Comparison of ENCODE assay signal across 21 mouse cellular contexts in the genomic region with DNA sequence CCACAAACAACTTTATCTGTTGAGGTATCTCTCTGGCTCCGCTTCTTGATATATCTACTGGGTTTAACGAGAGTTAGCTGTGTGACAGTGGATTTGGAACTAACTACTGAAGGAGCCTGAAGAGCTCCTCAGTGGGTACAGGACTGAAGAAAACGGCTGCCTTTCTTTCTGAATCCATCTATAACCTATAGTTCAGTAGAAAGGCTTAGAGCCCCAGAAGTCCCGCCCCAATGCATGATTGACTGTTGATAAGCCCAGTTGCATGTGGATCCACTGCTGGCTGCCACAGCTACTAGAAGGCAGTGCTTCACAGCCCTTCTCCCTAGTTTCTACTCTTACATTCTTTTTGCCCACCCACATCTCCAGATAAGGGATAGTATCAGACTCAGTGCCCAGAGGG. TPM values are rescaled to one million over a fixed set of nuclear protein-coding genes. Genes with fewer than 3 reads are reported as not detected.
DNase-seq lines count a peak whose midpoint lies in the region; ATAC-seq lines count a peak whose summit lies in the region.
"Had no signal": no experiment of that assay in that cellular context is flagged by ENCODE, and none has a peak within 500 bp of the region (broad histone marks: within the 10 kb centered on the region; RNA-seq: fewer than 3 reads in every experiment).

No protein-coding gene starts in this region.

- ATAC-seq in midbrain, embryonic 14.5 days (ENCODE audit: low FRiP score, low TSS enrichment), result no peak
- no peak for ATAC-seq in midbrain, embryonic 11.5 days (ENCODE audit: low FRiP score)
- ATAC-seq: forebrain, embryonic 16.5 days; midbrain, embryonic 15.5 days had no signal

- H3K4me1 ChIP-seq in midbrain, embryonic 14.5 days (ENCODE audit: control insufficient read depth, insufficient read depth, low read length), result no peaks in the 10 kb centered on the region
- no peaks in the 10 kb centered on the region for H3K4me1 ChIP-seq in midbrain, embryonic 11.5 days (ENCODE audit: control insufficient read depth, insufficient read depth, low read length)
- H3K4me1 ChIP-seq: midbrain, embryonic 15.5 days had no signal

- no peak overlapping the region for H3K9ac ChIP-seq in midbrain, embryonic 14.5 days (replicated peaks; ENCODE audit: low read length)
- no peak overlapping the region for H3K9ac ChIP-seq in midbrain, embryonic 11.5 days (ENCODE audit: low read length)
- H3K9ac ChIP-seq: midbrain, embryonic 15.5 days had no signal

- no peak overlapping the region for H3K27ac ChIP-seq in midbrain, embryonic 14.5 days (replicated peaks; ENCODE audit: low read depth, low read length)
- no peak overlapping the region for H3K27ac ChIP-seq in midbrain, embryonic 11.5 days (ENCODE audit: low read depth, low read length)
- H3K27ac ChIP-seq: macrophage; midbrain, embryonic 15.5 days had no signal

- WGBS in midbrain, embryonic 14.5 days, result 74% methylated on average over 4 of the region's 4 CpGs
- 80% methylated on average over 4 of the region's 4 CpGs for WGBS in midbrain, embryonic 11.5 days

- H3K36me3 ChIP-seq in midbrain, embryonic 14.5 days (ENCODE audit: control insufficient read depth, insufficient read depth, low read length), result no peaks in the 10 kb centered on the region
- no peaks in the 10 kb centered on the region for H3K36me3 ChIP-seq in midbrain, embryonic 11.5 days (ENCODE audit: control insufficient read depth, insufficient read depth, low read length)
- H3K36me3 ChIP-seq: G1E; midbrain, embryonic 15.5 days had no signal

- no peak overlapping the region for H3K4me3 ChIP-seq in midbrain, embryonic 14.5 days (replicated peaks; ENCODE audit: low read depth, low read length)
- no peak overlapping the region for H3K4me3 ChIP-seq in midbrain, embryonic 11.5 days (ENCODE audit: low read depth, low read length)
- H3K4me3 ChIP-seq: midbrain, embryonic 15.5 days had no signal

- no peaks in the 10 kb centered on the region for H3K27me3 ChIP-seq in midbrain, embryonic 14.5 days (ENCODE audit: control insufficient read depth, insufficient read depth, low read length)
- no peaks in the 10 kb centered on the region for H3K27me3 ChIP-seq in midbrain, embryonic 11.5 days (ENCODE audit: control insufficient read depth, insufficient read depth, low read length)
- H3K27me3 ChIP-seq: midbrain, embryonic 15.5 days had no signal

- H3K4me2 ChIP-seq in midbrain, embryonic 14.5 days (ENCODE audit: low read length), result no peak overlapping the region
- H3K4me2 ChIP-seq in midbrain, embryonic 11.5 days, result no peak overlapping the region
- H3K4me2 ChIP-seq: midbrain, embryonic 15.5 days had no signal

- H3K9me3 ChIP-seq in midbrain, embryonic 14.5 days (ENCODE audit: control insufficient read depth, low read length), result no peaks in the 10 kb centered on the region
- no peaks in the 10 kb centered on the region for H3K9me3 ChIP-seq in midbrain, embryonic 11.5 days (ENCODE audit: control insufficient read depth, low read length)
- H3K9me3 ChIP-seq: G1E; midbrain, embryonic 15.5 days had no signal

- DNase-seq in embryo, embryonic 10.5 days (ENCODE audit: low spot score), result peak; percentile 5
- DNase-seq in embryo, embryonic 10 days (ENCODE audit: low spot score), result no peak
- DNase-seq in midbrain, embryonic 14.5 days, result peak; percentile 5
- DNase-seq in midbrain, embryonic 11.5 days (ENCODE audit: low spot score, missing footprints), result no peak
- peak; percentile 73 for DNase-seq in T-cell, adult 2 months (ENCODE audit: low spot score)
- DNase-seq in thymus, postnatal 14 days, result peak; percentile 83
- DNase-seq in frontal cortex, postnatal 36 days (ENCODE audit: low spot score in 2 of 2), result no peak
- no peak for DNase-seq in ovary, adult 18-20 months (ENCODE audit: low spot score)
- DNase-seq: cerebellum, adult 2 months; gastrocnemius, postnatal 25 days; kidney, postnatal 10 days had no signal

RNA-seq across cellular contexts. Expression of a gene that starts 1.0 kb away (rescaled TPM):
- polyA plus RNA-seq in midbrain, embryonic 14.5 days (2014; fragmentation: Nextera tagmentation; extraction: Ambion mirVana), result not detected in 2 replicates
- polyA plus RNA-seq in midbrain, embryonic 11.5 days (2014; fragmentation: Nextera tagmentation; extraction: Ambion mirVana), result not detected in 2 replicates
- polyA plus RNA-seq: cortical plate, adult 2 months; forebrain, embryonic 16.5 days; G1E; liver, embryonic 16.5 days; macrophage; neural tube, embryonic 11.5 days; stomach, embryonic 14.5 days had no signal

RNA-seq across cellular contexts. Expression of a gene that starts 28.9 kb away (rescaled TPM):
- polyA plus RNA-seq in midbrain, embryonic 14.5 days (2014; fragmentation: Nextera tagmentation; extraction: Ambion mirVana), result not detected in 2 replicates
- polyA plus RNA-seq in midbrain, embryonic 11.5 days (2014; fragmentation: Nextera tagmentation; extraction: Ambion mirVana), result not detected in 2 replicates
- polyA plus RNA-seq: cortical plate, adult 2 months; forebrain, embryonic 16.5 days; G1E; intestine, embryonic 14.5 days; limb, embryonic 14.5 days; midbrain, embryonic 15.5 days; neural tube, embryonic 11.5 days; stomach, embryonic 14.5 days had no signal

RNA-seq across cellular contexts. Expression of a gene that starts 29.1 kb away (rescaled TPM):
- polyA plus RNA-seq in midbrain, embryonic 14.5 days (2014; fragmentation: Nextera tagmentation; extraction: Ambion mirVana), result 0.20 TPM in 1 of 2 replicates, not detected in the other
- 0.63 and 0.65 TPM in 2 replicates for polyA plus RNA-seq in midbrain, embryonic 11.5 days (2014; fragmentation: Nextera tagmentation; extraction: Ambion mirVana)
- polyA plus RNA-seq: G1E, macrophage had no signal

RNA-seq across cellular contexts. Expression of a gene that starts 30.2 kb away (rescaled TPM):
- not detected in 2 replicates for polyA plus RNA-seq in midbrain, embryonic 14.5 days (2014; fragmentation: Nextera tagmentation; extraction: Ambion mirVana)
- polyA plus RNA-seq in midbrain, embryonic 11.5 days (2014; fragmentation: Nextera tagmentation; extraction: Ambion mirVana), result not detected in 2 replicates
- polyA plus RNA-seq: cerebellum, adult 2 months; cortical plate, adult 2 months; forebrain, embryonic 16.5 days; midbrain, embryonic 15.5 days; neural tube, embryonic 11.5 days had no signal

RNA-seq across cellular contexts. Expression of a gene that starts 44.5 kb away (rescaled TPM):
- polyA plus RNA-seq in midbrain, embryonic 14.5 days (2014; fragmentation: Nextera tagmentation; extraction: Ambion mirVana), result 0.80 and 1.0 TPM in 2 replicates
- 2.3 and 2.6 TPM in 2 replicates for polyA plus RNA-seq in midbrain, embryonic 11.5 days (2014; fragmentation: Nextera tagmentation; extraction: Ambion mirVana)

Comparison
In these comparisons a context has a peak if more than half of its experiments do, and no peak if none do; other contexts are left out.
1. DNase-seq: peak in embryo, embryonic 10.5 days (single experiment), midbrain, embryonic 14.5 days (single experiment), T-cell, adult 2 months (single experiment) and thymus, postnatal 14 days (single experiment); none in embryo, embryonic 10 days (single experiment), midbrain, embryonic 11.5 days (single experiment), frontal cortex, postnatal 36 days (0 of 2) and ovary, adult 18-20 months (single experiment).